Mouse (Mus musculus) neural tube, embryonic 14.5 days (tissue): Measurements from ENCODE around the gene Izumo1r. TPM values are rescaled to one million over a fixed set of nuclear protein-coding genes. Genes with fewer than 3 reads are reported as not detected.

Experiments used
- ATAC-seq: fragments of 200-750 bp; cut with Nextera tagmentation; 2 replicates; pipeline ENCODE4 v1.8.0; 2017; ENCODE audit warnings: low read depth, mild to moderate bottlenecking, moderate TSS enrichment, moderate library complexity
- H3K27ac ChIP-seq: fragments of 300-500 bp; sonication (generic); 2 replicates; pipeline ENCODE4 v1.5.1; 2014; ENCODE audit warnings: low read depth, mild to moderate bottlenecking, control low read depth, low read length, moderate library complexity, mixed read lengths
- H3K27me3 ChIP-seq: fragments of 300-500 bp; sonication (generic); 2 replicates; pipeline ENCODE4 v1.6.1; 2014; ENCODE audit warnings: low read length; ENCODE audit not compliant: control insufficient read depth, insufficient read depth
- H3K36me3 ChIP-seq: fragments of 300-500 bp; sonication (generic); 2 replicates; pipeline ENCODE4 v1.6.1; 2014; ENCODE audit warnings: low read length, mixed read lengths; ENCODE audit not compliant: control insufficient read depth, insufficient read depth
- H3K4me1 ChIP-seq: fragments of 300-500 bp; sonication (generic); 2 replicates; pipeline ENCODE4 v1.6.1; 2014; ENCODE audit warnings: low read length; ENCODE audit not compliant: control insufficient read depth, insufficient read depth
- H3K4me2 ChIP-seq: fragments of 300-500 bp; sonication (generic); 2 replicates; pipeline ENCODE4 v1.6.1; 2014; ENCODE audit warnings: mild to moderate bottlenecking, low read depth, low read length, control low read depth
- H3K4me3 ChIP-seq: fragments of 300-500 bp; sonication (generic); 2 replicates; pipeline ENCODE4 v1.5.1; 2014; ENCODE audit warnings: low read depth, low read length, control low read depth, mixed read lengths
- H3K9ac ChIP-seq: fragments of 300-500 bp; sonication (generic); replicated peaks from 2 replicates; pipeline ENCODE4 v1.6.1; 2014; ENCODE audit warnings: low read depth, mild to moderate bottlenecking, control low read depth, low read length, mixed read lengths
- H3K9me3 ChIP-seq: fragments of 300-500 bp; sonication (generic); 2 replicates; pipeline ENCODE4 v1.6.1; 2016; ENCODE audit warnings: low read length; ENCODE audit not compliant: control insufficient read depth
- WGBS: fragments of 180-500 bp; shearing (Covaris S2); extraction: QIAGEN DNeasy Blood & Tissue Kit; methylation state at CpG from one replicate; pipeline ENCODE4 v1.1.7; 2014; 5-methylcytosine and 5-hydroxymethylcytosine counted together
- polyA plus RNA-seq: library from polyadenylated mRNA; unstranded; fragments of >200 nt; fragmentation: Nextera tagmentation; extraction: Ambion mirVana; gene quantifications from 2 replicates; pipeline ENCODE4 v1.2.1, GENCODE M21; 2014

Gene Izumo1r
- polyA plus RNA-seq, 1 experiment from 2014 or later: not detected

GRCm38 (mm10) chr9:14846428-14846827 is 57.3 kb downstream of the Izumo1r start:
- Histone ChIP-seq H3K4me3 (no peak overlapping the region), H3K27ac (no peak overlapping the region), H3K36me3 (no peaks in the 10 kb centered on the region), H3K27me3 (no peaks in the 10 kb centered on the region), H3K9me3 (no peaks in the 10 kb centered on the region), H3K4me1 (no peaks in the 10 kb centered on the region), H3K4me2 (no peak overlapping the region), H3K9ac (no peak overlapping the region)
- 44% methylated on average over 5 of the region's 5 CpGs for WGBS
- no peak for ATAC-seq

- no peak overlapping the region for H3K4me3 ChIP-seq
- no peak for ATAC-seq
- H3K9ac ChIP-seq: no peak overlapping the region
- H3K27me3 ChIP-seq: no peaks in the 10 kb centered on the region
- no peaks in the 10 kb centered on the region for H3K9me3 ChIP-seq
- H3K27ac ChIP-seq: no peak overlapping the region
- H3K4me2 ChIP-seq: no peak overlapping the region
- WGBS: 96% methylated on average over 3 of the region's 3 CpGs
- no peaks in the 10 kb centered on the region for H3K36me3 ChIP-seq
- no peaks in the 10 kb centered on the region for H3K4me1 ChIP-seq
These were observed 59.8 kb downstream of the Izumo1r start for GRCm38 (mm10) chr9:14843901-14844300.

DNA sequence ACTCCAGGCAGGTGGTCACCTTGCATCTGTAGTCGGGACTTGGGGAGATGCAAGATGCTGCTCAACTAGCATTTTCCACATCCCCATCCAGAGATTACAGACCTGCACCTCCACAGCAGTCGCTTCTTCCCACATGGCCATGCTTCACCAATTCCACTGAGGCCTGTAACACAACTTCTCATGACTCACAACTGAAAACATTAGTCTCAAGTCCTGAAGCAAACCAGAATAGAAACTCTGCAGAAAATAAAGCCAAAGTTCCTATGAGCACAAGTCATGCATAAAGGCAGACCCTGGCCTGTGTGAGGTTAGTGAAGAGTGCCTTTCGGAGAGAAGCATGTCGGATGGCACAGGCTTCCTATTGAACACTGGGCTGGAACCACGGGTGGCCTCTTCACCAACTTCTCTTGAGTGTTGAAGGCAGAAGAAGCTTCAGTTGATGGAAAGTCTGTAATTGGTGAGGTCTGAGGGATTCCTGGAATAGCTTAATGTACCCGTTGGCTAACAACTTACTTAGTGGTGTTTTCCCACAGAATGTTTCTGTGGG is 60.4 kb downstream of the Izumo1r start:
- no peaks in the 10 kb centered on the region for H3K4me1 ChIP-seq
- no peak overlapping the region for H3K4me3 ChIP-seq
- no peak overlapping the region for H3K4me2 ChIP-seq
- H3K9ac ChIP-seq: no peak overlapping the region
- ATAC-seq: no peak
- H3K27ac ChIP-seq: no peak overlapping the region
- H3K27me3 ChIP-seq: no peaks in the 10 kb centered on the region
- H3K9me3 ChIP-seq: no peaks in the 10 kb centered on the region
- no peaks in the 10 kb centered on the region for H3K36me3 ChIP-seq
- 95% methylated on average over 6 of the region's 6 CpGs for WGBS

DNA sequence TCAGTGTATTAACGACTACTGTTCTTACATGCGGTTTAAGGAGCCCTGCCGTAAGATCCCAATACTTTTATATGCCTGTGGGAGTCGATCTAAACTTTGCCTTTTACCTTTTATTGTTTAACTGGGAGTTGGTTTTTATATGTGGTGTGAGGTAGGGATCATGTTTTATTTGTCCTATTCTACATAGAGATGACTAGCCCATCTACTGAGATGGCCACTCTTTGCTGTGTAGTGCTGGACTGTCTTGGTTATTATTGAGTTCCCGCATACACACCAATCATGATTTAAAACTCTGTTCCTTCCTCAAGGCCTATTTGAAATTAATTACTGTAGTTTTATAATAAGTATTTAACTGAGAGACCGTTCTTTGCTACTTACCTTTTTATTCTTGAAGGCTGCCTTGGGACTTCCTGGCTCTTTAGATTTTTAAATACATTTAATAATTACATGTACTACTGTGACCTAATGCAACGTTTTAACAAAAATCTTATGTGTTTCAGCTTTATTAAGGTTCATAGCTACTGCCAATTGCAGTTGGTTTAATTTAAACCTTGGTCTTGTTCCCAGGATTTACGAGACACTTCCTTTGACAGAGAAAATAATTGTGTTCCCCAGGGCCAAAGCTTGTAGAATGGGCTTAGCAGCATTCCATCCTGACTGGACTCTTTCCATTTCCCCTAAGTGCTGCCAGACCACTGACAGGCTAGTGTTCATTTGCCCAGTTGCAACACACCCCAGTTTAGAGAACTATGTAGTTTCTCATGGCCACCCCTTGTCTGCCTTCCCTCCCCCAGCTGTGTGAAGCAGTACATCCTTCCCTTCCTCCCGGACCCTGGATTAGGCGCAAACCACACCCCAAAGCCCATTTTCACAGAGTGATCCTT is 61.6 kb downstream of the Izumo1r start:
- Histone ChIP-seq H3K36me3 (no peaks in the 10 kb centered on the region), H3K9ac (no peak overlapping the region), H3K9me3 (no peaks in the 10 kb centered on the region), H3K4me1 (no peaks in the 10 kb centered on the region), H3K4me2 (no peak overlapping the region), H3K27me3 (no peaks in the 10 kb centered on the region), H3K4me3 (no peak overlapping the region), H3K27ac (no peak overlapping the region)
- 78% methylated on average over 10 of the region's 10 CpGs for WGBS
- no peak for ATAC-seq

DNA sequence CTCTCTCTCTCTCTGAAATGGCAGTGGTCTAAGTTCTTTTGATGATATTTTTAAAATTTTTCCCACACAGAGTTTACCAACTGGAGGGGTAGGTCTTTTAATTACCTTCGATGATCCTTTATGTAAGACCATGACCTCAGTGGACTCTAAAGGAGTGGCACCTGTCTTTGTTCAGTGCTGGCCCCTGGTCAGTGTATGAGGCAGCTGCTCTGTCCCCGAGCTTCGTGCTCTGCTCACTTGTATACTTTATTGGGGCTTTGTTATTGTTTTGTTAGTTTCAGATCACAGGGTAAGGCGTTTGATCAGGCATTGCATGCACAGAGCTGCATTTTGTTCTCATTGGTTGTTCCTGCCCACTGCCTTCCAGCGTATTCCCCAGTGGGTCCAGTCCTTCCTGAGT is 63.8 kb downstream of the Izumo1r start:
- 69% methylated on average over 5 of the region's 5 CpGs for WGBS
- no peak overlapping the region for H3K27ac ChIP-seq
- no peak overlapping the region for H3K9ac ChIP-seq
- ATAC-seq: no peak
- no peaks in the 10 kb centered on the region for H3K4me1 ChIP-seq
- peaks cover 8% of the 10 kb centered on the region; the same call in 1 of the 2 replicates for H3K36me3 ChIP-seq
- no peak overlapping the region for H3K4me3 ChIP-seq
- H3K9me3 ChIP-seq: no peaks in the 10 kb centered on the region
- H3K27me3 ChIP-seq: no peaks in the 10 kb centered on the region
- no peak overlapping the region for H3K4me2 ChIP-seq

DNA sequence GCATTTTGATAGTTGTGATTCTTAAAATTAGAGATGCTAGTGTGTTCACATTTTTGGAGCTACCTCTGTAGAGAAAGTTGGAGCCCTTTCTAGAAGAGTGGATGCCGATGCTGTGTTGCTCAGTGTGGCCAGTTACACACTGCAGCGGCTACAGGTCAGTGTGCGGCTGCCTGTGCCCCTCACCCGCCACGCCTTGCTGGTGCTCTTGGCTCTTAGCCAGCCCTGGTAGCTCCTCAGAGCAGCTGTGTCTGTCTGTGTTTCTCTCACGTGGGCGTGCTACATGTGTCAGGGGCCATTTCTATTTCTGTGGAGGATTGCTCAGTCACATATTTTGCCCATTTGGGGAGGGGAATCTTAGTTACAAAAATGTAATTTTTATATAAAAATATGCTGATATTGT is 64.2 kb downstream of the Izumo1r start:
- Histone ChIP-seq H3K27me3 (no peaks in the 10 kb centered on the region), H3K4me1 (no peaks in the 10 kb centered on the region), H3K36me3 (peaks cover 11% of the 10 kb centered on the region), H3K27ac (no peak overlapping the region), H3K4me3 (no peak overlapping the region), H3K9ac (no peak overlapping the region), H3K4me2 (no peak overlapping the region), H3K9me3 (no peaks in the 10 kb centered on the region)
- ATAC-seq: peak; percentile 62; the same call in 1 of the 2 replicates
- WGBS: 29% methylated on average over 7 of the region's 7 CpGs

Other genes starting within 250 kb of the Izumo1r start
- 0.31 and 0.32 TPM in 2 replicates for gene Piwil4, start 163.2 kb downstream of the Izumo1r start, polyA plus RNA-seq
- gene Fut4, start 151.6 kb downstream of the Izumo1r start, polyA plus RNA-seq: 2.2 TPM in 2 replicates
- 0.70 and 1.6 TPM in 2 replicates for gene 1700012B09Rik, start 132.9 kb downstream of the Izumo1r start, polyA plus RNA-seq
- gene Mre11a, start 119.3 kb downstream of the Izumo1r start, polyA plus RNA-seq: 15.2 and 15.6 TPM in 2 replicates
- gene Ankrd49, start 119.1 kb downstream of the Izumo1r start, polyA plus RNA-seq: 25.9 and 31.9 TPM in 2 replicates
- gene Gpr83, start 43.7 kb downstream of the Izumo1r start, polyA plus RNA-seq: 0.54 and 0.75 TPM in 2 replicates
- gene Panx1, start 141.5 kb upstream of the Izumo1r start, polyA plus RNA-seq: 209 and 211 TPM in 2 replicates
- 0.07 TPM in 1 of 2 replicates, not detected in the other for gene Hephl1, start 208.2 kb upstream of the Izumo1r start, polyA plus RNA-seq